Mouse (Mus musculus) left cerebral cortex, adult 18-20 months (tissue): ENCODE data around the gene Fam178b. TPM values are rescaled to one million over a fixed set of nuclear protein-coding genes. Genes with fewer than 3 reads are reported as not detected.

Source experiments
- DNase-seq, 2 experiments: peaks; one replicate each; pipeline ENCODE4 v3.0.0; 2021 to 2022; ENCODE audit warnings: low spot score in 2 of 2, mixed read lengths in 1 of 2
- microRNA-seq, 2 experiments: library from miRNA; unstranded; fragments of <30 nt; microRNA quantifications; one replicate each; pipeline ENCODE4 v1.2.0; 2021
- total RNA-seq, 2 experiments: library from RNA; stranded (reverse); gene quantifications; 2 replicates each; pipeline ENCODE4 v1.2.3; 2021

Fam178b gene
- total RNA-seq, 2 experiments from 2014 or later = not detected

DNA sequence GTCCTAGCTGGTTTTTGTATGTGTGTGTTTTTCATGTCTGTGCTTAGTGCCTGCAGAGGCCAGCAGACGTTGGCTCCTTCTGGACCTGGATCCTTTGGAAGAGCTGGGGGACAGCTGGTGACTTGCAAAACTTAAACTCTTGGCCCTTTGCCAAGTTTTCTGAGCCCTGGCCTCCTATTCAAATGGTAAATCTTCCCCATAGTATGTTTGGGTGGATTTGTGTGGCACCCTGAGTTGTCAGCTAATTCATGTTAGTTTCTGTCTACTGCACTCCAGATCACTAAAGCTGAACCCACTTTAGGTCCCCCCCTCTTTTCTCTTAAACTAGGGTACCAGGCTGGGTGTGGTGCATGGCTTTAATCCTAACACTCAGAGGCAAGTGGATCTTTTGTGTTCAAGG, 154.6 kb downstream of the Fam178b start:
- DNase-seq = no peak

DNA sequence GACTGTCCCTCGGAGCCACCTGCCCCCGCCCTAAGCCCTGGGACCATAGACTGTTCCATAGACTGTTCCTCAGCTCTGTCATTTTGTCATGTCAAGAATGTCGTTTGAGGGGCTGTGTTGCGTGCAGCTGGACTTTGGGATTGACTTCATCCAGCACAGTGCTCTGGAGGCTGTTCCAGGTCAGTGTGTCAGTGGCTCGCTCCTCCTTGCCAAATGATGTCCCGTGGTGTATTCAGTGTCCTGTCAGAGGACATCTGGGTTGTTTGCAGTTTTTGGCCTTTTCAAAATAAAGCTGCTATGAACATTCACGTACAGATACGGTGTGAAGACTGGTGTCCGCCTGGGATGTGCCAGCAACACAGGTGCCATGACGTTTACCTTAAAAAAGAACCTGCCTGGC, 156.1 kb downstream of the Fam178b start:
- DNase-seq = no peak

DNA sequence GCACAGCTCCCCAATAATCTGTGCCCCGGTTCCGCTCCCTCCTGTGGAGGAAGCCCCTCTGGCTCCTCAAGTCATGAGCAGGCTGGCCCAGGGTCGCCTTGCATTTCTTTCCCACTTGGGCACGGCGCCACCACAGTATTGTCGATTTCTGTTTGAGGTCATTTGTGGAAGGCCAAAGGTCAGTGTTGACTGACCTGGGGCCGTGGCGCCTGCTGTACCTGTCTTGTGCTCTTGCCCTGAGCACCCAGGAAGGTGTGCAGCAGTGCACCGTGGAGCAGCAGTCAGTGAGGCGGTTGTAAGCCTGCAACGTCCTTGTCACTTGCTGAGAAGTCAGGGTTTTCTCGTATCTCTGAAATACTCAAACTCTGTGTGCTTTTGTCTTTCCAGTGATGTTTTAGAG, 157.2 kb downstream of the Fam178b start:
- DNase-seq = no peak

DNA sequence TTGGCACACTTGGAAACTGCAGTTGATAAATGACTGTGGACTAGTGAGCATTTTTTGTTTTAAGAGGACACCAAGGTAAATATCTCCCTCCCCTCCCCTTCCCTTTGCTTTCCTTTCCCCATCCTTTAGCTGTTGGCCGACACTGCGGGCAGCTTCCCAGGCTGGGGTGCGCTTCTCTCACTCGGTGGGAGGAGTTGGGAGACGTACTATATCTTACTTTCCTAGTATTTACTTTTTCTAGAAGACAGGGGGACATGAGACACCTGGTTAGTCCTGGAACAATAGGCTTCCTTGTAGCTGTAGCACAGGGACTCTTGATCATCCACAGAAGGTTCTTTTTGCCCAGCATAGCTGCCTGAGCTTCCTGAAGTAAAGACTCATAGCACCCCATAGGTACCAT, 158.9 kb downstream of the Fam178b start:
- DNase-seq = no peak

DNA sequence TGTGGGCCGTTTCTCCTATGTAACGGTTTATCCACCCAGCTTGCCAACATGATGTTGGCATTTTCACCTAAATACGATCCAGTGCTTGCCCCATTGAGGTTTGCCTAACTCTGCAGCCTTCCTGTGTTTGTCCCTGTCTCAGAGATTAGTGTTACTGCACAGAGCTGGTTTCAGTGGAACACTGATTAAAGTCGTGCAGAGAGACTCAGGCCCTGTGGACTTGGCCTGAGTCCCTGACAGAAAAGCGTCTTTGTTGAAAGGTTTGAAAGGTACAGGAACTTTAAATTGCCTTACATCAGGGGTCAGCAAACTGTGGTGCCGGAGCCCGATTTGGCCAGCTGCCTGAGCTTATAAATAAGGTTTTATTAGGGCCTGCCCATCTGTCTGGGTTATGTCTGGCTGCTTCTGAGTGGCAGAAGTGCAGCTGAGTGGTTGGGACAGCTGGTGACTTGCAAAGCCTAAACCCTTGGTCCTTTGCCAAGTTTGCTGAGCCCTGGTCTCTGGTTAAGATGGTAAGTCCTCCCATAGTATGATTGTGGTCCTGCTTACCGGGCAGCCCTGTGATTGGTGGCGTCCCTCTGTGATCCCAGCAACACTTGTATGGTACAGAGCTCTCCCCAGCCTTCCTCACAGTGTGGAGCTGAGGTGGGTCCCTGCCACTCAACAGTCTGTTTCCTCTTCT, 159.5 kb downstream of the Fam178b start:
- DNase-seq = no peak

DNA sequence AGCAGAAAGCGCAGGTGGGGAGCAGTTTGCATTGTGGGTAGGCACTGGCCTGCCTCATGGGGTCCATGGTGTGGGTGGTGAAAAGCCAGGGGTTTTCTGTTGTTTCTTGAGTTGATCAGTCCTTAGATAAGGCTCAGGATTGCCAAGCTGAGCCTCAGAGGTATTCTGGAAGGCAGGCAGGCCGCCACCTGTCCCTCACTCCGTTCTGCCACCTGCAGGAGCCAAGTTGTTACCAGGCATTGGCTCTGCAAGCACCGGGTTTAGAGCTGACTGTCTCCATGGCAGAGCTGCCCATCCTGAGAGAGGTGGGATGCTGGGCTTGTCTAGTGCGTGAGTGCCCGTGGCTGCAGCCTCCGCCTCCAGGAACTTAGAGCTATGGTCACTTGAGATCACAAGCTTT, 160.8 kb downstream of the Fam178b start:
- DNase-seq = no peak

DNA sequence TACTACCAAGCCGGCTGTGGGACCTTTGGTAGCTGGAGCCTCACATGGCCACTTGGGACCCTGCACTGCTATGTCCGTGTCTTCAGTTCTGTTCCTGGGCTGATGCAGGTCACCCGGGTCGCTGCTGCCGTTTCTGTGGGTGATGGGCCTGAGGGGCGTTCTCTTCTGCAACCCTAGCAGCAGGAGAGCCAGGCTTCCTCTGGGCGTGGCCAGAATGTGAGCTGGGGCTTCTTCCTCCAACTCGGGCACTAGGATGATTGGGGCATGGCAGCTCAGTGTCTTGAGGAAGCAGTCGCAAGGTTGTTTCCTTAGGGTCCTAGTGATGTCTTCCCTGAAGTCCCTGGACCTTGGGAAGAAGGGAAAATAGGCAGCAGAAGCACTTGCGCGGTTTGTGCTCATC, 163.4 kb downstream of the Fam178b start:
- no peak for DNase-seq

DNA sequence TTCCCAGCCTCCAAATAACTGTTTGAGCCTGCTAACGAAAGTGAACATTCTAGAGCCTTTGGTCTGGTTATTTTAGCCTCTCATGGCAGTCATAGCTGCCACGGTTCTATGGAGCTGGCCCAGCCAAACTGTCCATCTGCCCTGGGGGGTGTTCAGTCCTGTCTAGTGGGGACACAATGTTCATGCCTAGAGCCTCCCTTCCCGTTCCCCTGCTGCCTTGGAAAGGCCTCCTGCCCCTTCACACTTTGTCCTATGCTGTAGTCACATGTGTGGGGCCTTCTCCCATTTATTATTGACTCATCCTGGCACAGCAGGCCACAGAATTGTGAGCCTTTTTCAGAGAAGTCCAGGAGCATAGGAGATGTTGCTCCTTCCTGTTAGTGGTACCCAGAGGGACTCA, 164.7 kb downstream of the Fam178b start:
- DNase-seq = no peak

DNA sequence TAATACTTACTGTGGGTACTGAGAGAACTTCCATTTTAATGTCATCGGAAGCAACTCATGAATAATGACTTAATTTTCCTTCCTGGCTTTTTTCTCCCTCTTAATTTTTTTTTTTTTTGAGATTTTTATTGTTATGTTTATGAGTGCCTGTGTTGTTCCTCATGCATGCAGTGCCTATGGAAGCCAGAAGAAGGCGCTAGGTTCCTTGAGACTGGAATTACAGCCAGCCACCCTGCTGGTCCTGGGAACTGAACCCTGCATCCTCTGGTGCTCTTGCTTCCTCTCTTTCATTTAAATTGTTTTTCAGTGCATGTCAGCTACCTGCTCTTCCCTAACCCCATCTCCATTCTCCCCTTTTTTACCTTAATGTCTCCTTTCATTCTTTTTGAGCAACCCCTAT, 169.3 kb downstream of the Fam178b start:
- no peak for DNase-seq

DNA sequence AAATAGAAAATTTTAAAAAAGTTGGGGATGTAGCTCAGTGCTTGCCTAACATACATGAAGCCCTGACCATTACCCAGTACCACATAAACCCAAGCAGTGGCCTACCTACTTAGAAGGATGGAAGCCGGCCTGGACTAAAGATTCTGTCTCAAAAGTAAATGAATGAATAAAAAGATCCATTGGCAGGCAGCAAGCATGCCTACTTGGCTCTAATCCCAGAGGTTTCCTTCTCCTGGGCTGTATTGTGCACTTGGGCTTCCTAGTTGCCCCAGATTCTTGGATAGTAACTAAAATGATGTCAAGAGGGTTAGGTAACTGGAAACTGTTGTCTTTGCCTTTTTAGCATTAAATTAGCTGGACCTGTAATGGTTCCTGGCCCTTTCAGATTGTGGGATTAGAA, 169.7 kb downstream of the Fam178b start:
- no peak for DNase-seq

DNA sequence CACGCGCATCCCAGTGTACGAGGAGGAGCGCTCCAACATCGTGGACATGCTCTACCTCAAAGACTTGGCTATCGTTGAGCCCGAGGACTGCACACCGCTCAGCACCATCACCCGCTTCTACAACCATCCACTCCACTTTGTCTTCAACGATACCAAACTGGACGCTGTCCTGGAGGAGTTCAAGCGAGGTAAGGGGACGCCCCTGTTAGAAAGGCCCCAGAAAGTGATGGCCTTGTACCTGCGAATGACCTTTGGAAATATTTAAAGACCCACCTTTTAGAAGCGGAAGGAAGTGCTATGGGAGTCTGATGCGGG, 170.1 kb downstream of the Fam178b start:
- no peak for DNase-seq

Small RNA genes within 50 kb of the gene (microRNA-seq; reads per million reads assigned to microRNA genes)
- 0 reads per million in 2 experiments for gene Gm24133

Other genes with a start within 250 kb of the Fam178b start
- 10 to 100 TPM; 44.3 to 44.8 TPM for gene Lman2l, start 237.9 kb downstream of the Fam178b start, total RNA-seq
- gene Cnnm4, start 211.6 kb downstream of the Fam178b start, total RNA-seq = 10 to 100 TPM; 12.4 TPM
- gene Cnnm3, start 171.3 kb downstream of the Fam178b start, total RNA-seq = 10 to 100 TPM; 31.7 to 34.6 TPM
- gene Ankrd23, start 146.3 kb downstream of the Fam178b start, total RNA-seq = 1 to 10 TPM; 5.4 to 5.9 TPM
- gene Gm42417, start 143.8 kb downstream of the Fam178b start, total RNA-seq = under 1 TPM in 1 of 2 experiments, not detected in 1; 0.77 TPM
- 10 to 100 TPM; 11.5 to 11.9 TPM for gene Ankrd39, start 135.7 kb downstream of the Fam178b start, total RNA-seq
- gene Sema4c, start 124.8 kb downstream of the Fam178b start, total RNA-seq = 10 to 100 TPM; 20.5 to 21.0 TPM
- 100 to 1,000 TPM; 586 to 651 TPM for gene Cox5b, start 8.3 kb upstream of the Fam178b start, total RNA-seq
- 1 to 10 TPM in 1 of 2 experiments, not detected in 1; 1.5 TPM for gene 4933424G06Rik, start 27.0 kb upstream of the Fam178b start, total RNA-seq
- gene Actr1b, start 31.2 kb upstream of the Fam178b start, total RNA-seq = 100 to 1,000 TPM; 338 to 340 TPM
- 1 to 10 TPM; 1.3 to 2.1 TPM for gene Zap70, start 78.6 kb upstream of the Fam178b start, total RNA-seq